Mouse (Mus musculus) thymus, adult 2 months (tissue): ENCODE measurements at regions not wholly inside any gene's neighbourhood (a gene's known extent, or its start where the extent isn't known, plus 50 kb on each side); places are given as distances from the start of the nearest gene placed in this dataset.

Experiments used
- CTCF ChIP-seq: fragments of 200-500 bp; IDR thresholded peaks from 2 replicates; pipeline ENCODE4 v1.5.1; 2012; ENCODE audit warnings: mild to moderate bottlenecking, control low read depth, low read length, moderate library complexity, borderline replicate concordance; ENCODE audit not compliant: control insufficient read depth, poor library complexity, insufficient read depth; ENCODE audit errors: extremely low read depth
- POLR2A ChIP-seq: fragments of 200-500 bp; IDR thresholded peaks from 2 replicates; pipeline ENCODE4 v1.6.1; 2012; ENCODE audit warnings: mild to moderate bottlenecking, low read length, control low read depth, moderate library complexity; ENCODE audit not compliant: control insufficient read depth, poor library complexity, insufficient read depth; ENCODE audit errors: extremely low read depth

DNA sequence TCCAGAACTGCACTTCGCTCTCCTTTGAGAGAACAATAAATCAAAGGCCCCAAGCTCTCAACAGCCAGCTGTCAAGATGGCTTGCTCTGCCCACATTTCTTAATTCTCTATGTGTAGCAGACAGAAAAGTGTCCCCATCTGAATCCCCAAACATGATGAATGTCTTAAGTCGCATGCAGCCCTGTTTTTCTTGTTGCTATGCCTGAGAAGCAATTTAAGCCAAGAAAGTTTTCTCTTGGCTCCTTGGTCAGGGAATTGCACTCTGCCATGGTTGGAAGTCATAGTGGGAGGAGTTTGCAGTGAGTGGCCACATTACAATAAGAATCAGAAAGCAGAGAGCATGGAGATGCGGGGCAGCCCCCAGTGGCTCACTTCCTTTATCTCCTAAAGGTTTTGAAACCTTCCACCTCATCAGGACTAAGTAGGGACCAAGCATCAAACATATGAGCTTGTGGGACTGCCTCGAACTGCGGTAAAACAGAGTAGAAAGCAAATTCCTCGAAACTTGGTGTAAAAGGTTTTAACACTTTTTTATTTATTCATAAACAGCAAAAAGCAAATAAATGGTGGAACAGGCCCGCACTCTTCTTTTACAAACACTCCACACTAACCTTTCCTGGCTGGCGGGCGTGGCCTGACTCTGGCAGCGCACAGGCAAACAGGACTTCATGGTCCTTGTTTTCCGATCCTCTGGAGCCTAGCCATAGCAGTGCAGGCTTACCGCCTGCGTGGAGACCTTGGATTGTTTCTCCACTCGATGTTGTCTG lies 227.4 kb downstream of the Ankrd50 start:
- TF ChIP-seq POLR2A = no peak
- no peak for TF ChIP-seq CTCF
